Mouse (Mus musculus) adipocyte (in vitro differentiated cells): ENCODE measurements at regions not wholly inside any gene's neighbourhood (a gene's known extent, or its start where the extent isn't known, plus 50 kb on each side); places are given as distances from the start of the nearest gene placed in this dataset.
A peak's percentile ranks its signal among the peaks of the same experiment; 100 is the strongest.

ENCODE experiments used
- DNase-seq: peaks from one replicate; pipeline ENCODE4 v3.0.0-alpha.2; 2016; ENCODE audit warnings: low spot score

GRCm38 (mm10) chr4:47882076-47882475 lies 162.9 kb upstream of the Nr4a3 start:
- DNase-seq, result no peak

DNA sequence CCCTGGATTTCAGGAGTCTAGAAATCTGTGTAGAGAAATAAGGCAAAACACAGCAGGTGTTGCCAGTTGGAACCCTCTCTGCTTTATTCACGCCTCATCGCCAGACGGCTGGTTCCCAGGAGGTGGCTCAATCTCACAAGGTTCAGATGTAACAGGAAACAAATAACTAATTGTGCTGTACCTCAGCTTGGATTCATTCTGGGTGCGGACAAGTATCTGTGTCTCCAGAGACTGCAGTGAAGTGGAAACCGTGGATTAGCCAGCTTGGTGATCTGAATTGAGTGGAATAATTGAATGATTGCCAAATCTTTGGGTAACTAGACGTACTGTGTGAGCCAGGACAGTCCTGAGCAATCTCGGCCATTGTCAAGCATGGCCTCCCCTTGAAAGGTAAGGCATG lies 145.4 kb upstream of the Nr4a3 start:
- DNase-seq, result no peak

GRCm38 (mm10) chr4:47902749-47903148 lies 142.2 kb upstream of the Nr4a3 start:
- no peak for DNase-seq

DNA sequence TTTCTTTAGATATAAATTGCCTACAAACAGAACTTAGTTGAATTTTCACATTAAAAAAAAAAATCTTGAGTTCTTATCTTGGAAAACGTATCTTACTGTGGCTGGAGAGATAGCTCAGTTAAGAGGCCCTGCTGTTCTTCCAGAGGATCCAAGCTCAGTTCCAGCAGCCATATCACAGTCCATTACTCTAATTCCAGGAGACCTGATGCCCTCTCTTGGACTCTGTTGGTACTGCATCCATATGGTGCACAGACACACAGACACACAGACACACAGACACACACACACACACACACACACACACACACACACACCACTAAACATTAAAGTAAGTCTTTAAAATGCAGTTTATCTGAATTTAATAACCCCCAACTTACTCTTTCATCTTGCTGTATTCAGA lies 132.7 kb upstream of the Nr4a3 start:
- no peak for DNase-seq

- no peak for DNase-seq
These were observed 125.4 kb upstream of the Nr4a3 start for GRCm38 (mm10) chr4:47919576-47919975.

GRCm38 (mm10) chr4:47931464-47931863 lies 113.5 kb upstream of the Nr4a3 start:
- DNase-seq, result no peak

DNA sequence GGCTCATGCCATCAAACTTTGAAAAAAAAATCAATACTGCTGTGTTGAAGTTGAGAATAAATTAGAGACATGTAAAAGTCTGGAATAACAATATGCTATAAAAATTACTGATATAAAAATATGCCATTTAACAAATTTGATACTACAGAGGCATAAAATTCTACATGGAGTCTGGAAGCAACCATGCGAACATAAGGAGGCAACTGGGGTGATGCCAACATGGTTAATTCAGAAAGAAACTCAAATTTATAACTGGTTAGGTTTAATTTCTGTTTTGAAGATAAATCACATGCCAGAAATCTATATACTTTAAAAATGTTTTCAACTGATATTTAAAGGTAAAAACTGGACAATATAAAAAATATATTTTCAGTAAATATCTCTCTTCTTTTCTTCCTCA lies 111.4 kb upstream of the Nr4a3 start:
- no peak for DNase-seq

DNA sequence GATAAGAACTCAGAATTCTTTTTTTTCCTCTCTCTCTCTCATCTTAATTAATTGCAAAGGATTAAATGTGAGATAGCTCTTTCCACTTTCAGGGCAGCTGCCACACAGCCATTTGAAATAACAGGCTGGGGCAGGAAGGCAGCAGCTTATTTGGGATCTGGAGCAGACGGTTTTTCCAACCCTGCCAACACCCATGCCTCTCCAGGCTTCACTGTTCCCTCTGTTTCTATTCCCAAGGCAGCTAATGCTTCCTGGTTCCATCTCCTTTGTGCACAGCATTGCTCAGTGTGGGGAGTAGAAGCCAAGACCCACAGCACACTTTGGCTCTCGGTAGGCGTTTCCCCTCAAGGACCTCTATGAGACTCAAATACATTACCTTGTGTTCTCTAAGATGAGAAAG lies 109.4 kb upstream of the Nr4a3 start:
- no peak for DNase-seq

GRCm38 (mm10) chr4:47936470-47937125 lies 108.4 kb upstream of the Nr4a3 start:
- DNase-seq, result no peak

GRCm38 (mm10) chr4:47947869-47948573 lies 96.9 kb upstream of the Nr4a3 start:
- DNase-seq, result no peak

DNA sequence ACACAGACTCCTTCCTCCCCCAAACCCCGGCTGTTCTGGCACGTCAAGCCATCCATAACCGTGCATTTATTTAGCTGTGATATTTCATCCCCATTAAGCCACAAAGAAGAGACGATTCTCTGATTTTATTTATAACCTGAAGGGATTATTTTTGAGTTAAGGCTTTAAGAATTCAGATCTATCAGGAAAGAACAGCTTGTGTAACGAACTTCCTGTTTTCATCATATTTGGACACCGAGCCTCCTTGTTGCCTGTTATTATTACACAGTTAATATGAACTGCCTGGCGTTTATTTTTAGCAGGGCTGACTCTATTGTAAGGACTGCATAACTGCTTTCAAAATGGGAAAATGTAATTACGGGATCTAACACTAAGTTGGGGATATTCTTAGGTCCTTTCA lies 96.2 kb upstream of the Nr4a3 start:
- no peak for DNase-seq

DNA sequence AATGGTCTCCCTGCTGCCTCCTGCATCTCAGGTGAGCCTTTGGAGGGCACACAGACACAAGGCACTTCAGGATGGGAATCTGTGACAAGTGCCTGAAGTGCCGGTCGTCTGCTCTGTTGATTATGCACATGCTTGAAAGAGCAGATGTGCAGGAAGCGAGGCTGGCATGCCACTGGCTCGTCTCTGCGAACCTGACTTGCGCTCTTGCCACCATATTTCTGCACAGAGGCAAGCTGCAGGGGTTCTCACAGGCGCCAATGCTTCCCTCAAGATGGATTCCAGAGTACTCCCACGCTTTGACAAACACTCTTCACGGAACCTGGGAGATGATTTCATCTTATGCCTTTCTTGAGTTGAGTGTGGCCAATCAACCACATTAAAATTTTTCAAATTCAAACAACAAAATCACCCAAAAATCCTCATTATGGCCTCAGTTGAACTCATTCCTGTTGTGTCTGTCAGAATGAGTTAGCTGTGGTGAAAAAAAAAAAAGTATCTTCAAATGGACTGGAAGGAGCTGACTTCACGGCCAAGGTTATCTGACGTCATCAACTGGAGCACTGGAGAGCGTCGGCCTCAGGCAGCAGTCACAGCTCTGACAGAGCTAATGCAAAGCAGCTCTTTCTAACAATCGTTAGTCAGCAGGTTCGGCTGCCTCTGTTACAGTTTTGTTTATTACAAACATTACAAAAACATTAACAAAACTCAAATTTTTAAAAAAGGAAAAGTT lies 90.2 kb upstream of the Nr4a3 start:
- DNase-seq, result no peak

- no peak for DNase-seq
These were observed 80.3 kb upstream of the Nr4a3 start for GRCm38 (mm10) chr4:47964630-47965029.

DNA sequence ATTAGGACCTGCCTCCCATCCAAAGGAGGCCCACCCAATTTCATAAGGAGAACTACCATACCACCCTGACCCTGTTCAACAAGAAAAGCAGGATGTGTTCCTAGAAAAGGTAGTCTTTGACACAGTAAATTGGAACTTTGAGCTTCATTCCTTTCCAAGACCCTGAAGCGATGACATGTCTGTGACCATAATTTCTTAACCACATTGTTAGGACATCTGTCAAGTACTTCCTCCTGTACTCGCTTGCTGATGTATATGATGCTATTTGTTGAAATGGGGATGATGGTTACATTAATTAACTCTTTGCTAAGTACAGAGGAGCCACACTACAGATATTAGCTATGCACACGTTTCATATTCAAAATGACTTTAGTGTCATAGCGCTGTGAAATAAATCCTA lies 73.1 kb upstream of the Nr4a3 start:
- DNase-seq, result no peak

- DNase-seq, result peak; percentile 10
These were observed 65.2 kb upstream of the Nr4a3 start for GRCm38 (mm10) chr4:47979579-47980313.
